Mouse (Mus musculus): ENCODE measurements around the gene Tnfrsf21.

The Tnfrsf21 gene

GRCm38 (mm10) chr17:43134991-43135390, 118.6 kb downstream of the Tnfrsf21 start:
- peak; percentile 35 to 58 for DNase-seq

DNA sequence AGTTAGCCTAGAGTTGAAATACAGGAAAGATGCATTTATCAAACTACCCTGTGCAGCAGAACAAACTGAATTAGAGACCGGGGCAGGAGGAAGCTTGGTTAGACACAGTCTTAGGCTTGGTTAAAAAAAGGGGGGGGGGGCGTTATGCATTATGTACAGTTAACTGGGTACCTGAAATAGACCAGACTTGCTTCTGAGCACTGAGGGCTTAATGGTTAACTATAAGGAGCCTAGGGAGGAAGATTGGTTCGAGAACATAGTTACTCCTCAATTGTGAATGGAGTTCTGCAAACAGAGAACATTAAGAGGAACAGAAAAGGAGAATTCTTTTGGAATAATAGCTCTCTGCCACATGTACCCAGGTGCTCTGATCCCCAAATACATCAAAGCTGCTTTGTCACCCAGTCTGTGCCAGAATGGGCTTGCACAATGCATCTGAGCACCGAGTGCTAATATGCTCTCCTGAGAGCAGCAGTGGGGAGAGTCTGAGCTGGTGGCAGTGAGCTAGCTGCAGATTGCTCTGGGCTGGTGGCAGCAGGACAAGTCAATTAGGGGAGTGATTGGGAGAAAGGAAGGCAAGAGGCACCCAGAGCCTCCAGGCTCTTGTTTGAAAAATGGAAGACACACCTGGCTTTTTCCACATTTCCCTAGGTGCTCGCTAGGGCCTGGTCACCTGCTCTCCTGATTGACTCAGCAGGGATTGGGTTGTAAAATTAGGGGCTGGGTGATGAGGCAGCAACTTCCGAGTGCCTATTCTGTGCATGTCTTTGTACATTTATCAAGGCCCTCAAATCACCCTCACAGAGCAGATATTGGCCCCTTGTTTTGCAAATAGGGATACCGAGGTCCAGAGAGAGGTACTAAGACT, 119.3 kb downstream of the Tnfrsf21 start:
- DNase-seq: peak; percentile 32 to 33

- peak; percentile 9 to 17 for DNase-seq
Observed at GRCm38 (mm10) chr17:43136720-43137119, 120.4 kb downstream of the Tnfrsf21 start.

DNA sequence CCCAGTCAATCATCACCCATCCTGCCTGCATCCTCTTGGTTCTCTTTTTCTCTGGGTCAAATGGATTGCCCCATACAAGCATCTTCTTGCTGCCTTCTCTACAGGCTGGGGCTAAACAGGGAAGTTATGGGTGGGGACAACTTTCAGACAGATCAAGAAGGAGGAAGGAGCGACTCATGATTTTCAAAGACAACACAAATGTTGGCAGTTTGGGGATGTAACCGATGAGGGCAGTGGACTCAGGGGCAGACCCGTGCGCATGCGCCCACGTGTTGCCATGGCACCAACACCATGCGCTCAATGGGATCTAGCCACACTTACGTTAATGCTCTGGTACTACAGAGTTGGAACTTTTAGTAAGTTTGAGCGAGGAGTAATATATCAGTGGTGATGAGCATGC, 121.5 kb downstream of the Tnfrsf21 start:
- DNase-seq: no peak

DNA sequence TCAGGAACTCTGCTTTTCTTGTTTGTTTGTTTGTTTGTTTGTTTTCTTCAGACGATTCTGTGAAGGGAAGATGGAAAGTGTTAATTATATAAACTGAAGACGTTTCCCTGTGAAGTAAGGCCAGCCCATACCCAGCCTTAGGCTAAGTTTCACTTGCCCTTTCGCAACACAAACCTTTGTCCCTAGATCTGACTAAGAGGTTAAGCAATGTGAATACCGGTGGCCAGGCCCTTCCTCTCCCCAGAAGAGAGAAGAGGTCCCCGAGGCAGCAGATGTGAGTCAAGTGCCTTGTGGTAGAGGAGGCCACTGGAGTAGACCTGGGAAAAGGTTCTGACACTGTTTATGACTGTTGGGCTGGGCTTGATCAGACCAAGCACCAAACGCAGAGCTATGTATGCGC, 122.0 kb downstream of the Tnfrsf21 start:
- DNase-seq: no peak
